Mouse (Mus musculus): ENCODE results near the gene Dapl1.

DNA sequence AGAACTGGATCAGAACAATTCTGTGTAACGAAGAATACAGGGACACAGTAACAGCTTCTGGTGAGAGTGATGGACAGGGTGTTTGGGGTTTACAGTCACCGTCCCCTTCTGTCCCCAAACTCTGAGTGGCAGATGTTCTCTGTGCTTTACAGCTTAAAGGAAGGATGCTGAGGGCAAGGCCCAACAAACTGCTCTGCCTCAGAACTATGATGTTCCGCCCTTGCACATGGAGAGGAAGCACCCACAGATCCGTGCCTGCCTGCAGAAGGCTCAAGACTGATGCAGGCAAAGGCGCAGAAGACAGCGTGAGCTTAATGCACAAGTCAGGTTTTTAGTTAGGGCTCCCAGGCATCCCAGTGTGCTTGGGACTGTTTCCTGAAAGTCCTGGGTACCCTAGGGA is 16.5 kb upstream of the Dapl1 start:
- no peak for TF ChIP-seq CTCF (IDR thresholded peaks at IDR 0.05; ENCODE audit: low read depth)
- no peak for TF ChIP-seq EP300 (IDR thresholded peaks at IDR 0.05; ENCODE audit: low read depth)

All from liver, postnatal 0 days (tissue).